Mouse (Mus musculus) mesoderm, embryonic 11.5 days (tissue): ENCODE results near the gene Cphx3.
"Not testable (repeated sequence)": the region's sequence is repeated elsewhere in the genome, so short reads cannot be mapped to it uniquely, and the experiment has no call there.

ENCODE experiments used
- DNase-seq: peaks from one replicate; pipeline ENCODE4 v3.0.0-alpha.2; 2012; ENCODE audit warnings: low read depth, low spot score

The Cphx3 gene

DNA sequence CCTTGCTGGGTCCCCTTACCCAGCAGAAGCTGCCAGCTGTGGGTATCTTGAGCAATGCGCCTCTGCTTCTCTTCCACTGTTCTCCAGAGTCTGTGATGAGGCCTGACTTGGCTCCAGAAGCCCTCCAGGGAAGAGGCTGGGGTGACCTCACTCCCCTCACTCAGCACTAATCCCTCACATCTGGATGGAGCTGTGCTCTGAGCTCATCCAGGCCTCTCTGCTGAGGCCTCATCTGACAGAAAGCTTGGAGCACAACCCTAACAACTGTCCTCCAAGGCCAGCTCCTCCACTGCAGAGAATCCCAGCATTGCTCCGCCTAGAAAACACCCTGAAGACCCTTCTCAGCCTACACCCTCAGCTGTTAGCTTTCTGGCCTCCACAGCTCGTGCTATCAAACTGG, 91.9 kb downstream of the Cphx3 start:
- DNase-seq = not testable (repeated sequence)

DNA sequence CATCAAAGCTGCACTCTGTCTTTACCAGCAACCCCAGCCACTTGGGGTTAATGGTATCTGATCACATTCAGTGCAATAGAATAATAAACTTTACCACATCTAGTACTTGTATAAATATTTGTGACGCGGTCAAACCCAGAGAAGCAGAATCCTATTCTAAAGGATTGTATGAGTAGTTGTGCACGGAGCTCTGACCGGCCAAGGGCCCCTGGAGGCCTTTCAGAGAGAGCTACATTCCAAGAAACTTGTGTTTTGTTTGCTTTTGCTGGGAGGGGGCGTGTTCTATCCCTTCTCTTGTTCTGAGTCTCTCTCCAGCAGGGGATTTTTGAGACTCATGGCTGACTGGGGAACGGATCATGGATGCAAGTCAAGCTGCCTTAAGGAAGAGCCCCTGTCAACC, 92.9 kb downstream of the Cphx3 start:
- not testable (repeated sequence) for DNase-seq

DNA sequence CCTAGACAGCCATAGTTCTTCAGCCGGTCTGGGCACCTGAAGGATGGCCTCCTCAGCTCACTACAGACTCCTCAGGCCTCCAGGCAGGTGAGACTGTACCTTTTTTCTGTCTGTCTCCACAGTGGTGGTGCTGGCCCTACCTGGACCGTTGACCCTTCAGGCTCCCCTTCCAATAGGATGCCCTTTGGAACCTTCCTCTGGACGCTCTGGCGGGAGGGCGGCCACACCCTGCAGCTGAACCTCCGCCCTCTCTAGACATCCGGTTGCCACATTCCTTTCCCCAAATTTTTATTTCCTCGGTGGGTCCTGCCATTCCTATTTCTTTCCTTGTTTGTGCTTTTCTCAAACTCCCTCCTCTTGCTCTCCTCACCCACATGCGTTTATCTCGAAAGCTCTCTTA, 99.6 kb downstream of the Cphx3 start:
- not testable (repeated sequence) for DNase-seq

DNA sequence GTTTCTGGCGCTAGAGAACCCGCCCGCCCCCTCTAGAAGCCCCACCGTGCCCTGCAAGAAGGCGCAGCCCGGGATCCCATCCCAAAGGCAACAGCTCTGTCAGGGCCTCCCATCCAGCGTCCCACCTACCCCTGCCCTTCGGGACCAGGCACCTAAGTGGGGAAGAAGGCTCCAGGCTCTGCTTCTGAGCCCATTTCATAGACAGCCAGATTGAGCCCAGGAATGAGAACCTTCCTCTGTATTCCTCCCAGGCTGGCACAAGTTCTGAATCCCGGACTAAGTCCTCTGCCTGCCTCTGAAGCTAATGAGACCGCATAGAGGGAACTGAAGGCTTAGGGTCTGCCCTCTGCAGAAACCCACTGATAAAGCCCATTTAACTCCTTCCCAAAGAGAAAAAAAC, 100.3 kb downstream of the Cphx3 start, which contains the start of gene Plac9b:
TSS of gene Plac9b (minus strand) at position 101 of the 400 bp plus-strand sequence.
- not testable (repeated sequence) for DNase-seq

DNA sequence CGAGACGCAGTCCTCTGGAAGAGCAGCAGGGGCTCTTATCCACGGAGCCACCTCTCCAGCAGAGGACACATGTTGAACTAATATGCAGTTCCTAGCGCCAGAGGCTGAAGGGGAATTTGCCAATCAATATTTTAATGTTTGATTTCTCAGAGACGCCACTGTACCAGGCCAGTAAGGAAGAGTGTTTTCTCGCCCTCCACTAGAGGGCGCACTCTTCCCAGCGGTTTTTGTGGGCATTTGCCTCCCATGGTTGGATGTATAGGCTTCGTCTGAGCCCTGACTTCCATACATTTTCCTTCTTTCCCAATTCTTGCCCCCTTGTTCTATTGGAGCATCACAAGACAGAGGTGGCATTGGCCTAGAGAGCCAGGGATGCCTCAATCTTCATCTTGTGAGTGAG, 104.5 kb downstream of the Cphx3 start:
- DNase-seq = not testable (repeated sequence)

DNA sequence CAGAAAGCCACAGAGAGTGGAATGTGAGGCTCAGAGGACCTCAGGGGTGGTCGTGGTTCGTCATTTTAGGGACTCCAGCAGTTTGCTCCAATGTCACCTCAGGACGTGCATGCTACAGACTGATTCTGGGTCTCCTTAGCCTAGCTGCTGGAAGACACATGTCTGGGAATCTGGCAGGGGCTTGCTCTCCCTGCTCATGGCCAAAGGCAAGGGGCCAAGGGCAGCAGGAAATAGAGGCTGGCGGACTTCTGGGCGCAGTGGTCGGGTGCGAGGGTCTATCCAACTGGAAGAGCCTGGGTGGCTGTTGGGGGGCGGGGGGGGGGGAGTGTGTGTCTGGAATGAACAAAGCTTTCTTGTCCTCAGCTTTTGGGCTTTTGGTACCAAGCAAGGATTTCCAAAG, 106.3 kb downstream of the Cphx3 start:
- DNase-seq = not testable (repeated sequence)

DNA sequence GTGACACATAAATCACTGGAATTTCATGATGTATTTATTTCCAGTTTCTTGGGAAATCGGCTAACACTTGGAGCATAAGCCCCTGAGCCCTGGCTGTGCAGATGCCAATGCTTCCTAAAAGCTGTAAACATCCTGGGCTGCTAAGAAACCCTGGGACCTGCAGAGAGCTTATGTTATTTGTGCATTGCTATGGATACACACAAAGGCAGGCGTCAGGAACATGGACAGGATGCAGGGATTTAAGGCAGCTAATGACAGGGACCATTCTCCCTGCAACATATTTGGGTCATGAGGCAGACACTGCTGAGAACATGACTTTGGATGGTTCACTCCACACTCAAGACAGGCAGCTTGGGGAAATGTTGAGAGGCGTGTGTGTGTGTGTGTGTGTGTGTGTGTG, 115.8 kb downstream of the Cphx3 start:
- not testable (repeated sequence) for DNase-seq

DNA sequence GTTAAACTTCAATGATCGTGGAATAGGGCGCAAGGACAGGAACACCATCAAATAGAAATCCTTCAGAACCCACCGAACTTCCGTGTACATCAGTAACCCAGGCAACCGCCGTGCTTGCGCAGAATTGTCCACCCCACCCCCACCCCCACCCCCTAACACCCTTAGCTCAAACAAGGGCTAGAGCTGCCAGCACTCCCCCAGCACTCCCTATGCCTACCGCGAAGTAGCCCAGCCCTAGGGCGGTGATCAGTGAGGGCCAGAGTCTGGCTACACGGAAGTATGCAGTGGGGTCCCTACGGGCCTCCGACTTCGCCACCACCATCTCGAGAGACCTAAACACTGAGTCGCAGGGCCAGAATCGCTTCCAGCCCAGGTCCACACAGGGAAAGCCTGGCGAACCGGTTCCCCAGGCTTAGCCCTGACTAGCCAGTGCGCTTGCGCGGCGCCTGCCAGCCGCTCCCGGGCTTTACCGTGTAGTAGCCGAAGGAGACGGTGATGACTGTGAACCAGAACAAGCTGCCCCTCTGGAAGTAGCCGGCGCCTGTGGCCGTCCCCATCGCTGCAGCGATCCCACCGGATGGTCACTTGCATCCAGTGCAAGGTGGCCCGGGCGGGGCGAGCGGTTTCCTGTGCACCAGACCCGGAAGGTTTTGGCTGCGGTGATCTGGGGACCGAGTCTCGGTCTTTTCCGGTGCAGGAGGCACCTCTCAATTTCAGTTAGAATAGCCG, 124.3 kb downstream of the Cphx3 start:
- DNase-seq = not testable (repeated sequence)

DNA sequence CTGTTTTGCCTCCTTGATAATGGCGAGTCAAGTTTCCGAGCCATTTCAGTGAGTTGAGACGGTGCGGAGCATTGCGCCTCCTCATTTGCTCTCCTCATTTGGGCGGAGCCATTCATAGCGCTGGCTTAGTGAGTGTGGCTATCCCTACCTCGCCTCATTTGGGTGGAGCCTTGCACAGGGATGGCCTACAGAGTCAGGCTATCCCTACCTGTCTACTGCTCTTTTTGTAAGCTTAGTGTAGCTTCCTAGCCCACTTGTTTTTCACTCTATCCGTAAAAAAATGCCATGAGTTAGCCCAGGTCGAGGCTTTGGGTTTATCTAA, 124.8 kb downstream of the Cphx3 start, which contains the start of gene Tmem254b:
TSS of gene Tmem254b (minus strand) at position 116 of the 322 bp plus-strand sequence.
- DNase-seq = not testable (repeated sequence)

DNA sequence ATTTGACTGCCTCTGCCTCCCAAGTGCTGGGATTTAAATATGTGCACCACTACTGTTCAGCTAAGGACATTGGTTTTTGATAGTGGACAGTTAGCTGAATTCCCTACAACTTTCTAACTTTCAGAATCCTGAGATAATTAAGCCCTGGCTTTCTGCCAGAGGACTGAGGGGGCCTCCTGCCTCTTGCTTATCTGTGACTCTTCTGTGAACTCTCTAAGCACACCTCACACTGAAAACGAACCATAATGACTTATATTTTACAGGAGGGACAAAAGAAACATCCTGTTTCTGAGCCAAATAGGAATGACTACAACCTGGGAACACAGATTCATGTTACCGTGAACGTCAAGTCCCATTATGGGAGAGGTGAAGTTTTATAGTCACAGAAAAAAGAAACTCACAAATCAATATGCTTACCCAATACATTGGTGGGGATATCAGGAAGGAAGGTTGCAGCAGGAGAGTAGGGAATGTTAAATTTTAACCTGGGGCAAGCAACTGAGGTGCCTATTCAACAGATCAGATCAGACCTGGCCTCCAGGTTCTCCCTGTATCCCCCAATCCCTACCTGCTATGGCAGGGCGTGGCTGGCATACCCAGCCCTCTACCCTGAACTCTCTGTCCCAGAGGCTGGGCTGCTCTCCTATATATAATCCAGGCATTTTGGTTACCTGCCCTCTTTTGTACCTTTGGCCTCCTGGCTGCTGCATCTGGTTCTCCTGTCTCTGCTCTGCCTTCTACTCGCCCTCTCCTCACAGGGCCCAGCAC, 134.3 kb downstream of the Cphx3 start:
- DNase-seq = not testable (repeated sequence)

DNA sequence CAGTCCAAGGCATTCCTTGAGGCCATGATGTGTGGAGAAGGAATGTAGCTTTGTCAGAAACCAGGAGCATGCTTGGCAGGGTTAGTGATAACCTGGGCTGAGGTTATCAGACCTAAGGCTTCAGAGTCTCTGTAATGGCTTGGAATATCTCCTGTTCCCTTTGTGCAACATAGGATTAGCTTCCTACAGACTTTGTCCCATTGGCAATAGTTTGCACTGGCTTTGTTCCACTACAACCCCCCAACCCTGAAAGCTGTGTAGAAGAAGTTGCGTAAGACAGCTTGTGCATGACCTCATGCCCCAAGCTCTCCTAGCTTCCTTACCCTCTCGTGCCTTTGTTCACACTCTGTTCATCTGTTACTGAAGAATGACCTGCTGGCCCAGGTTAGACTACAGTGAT, 155.1 kb downstream of the Cphx3 start:
- not testable (repeated sequence) for DNase-seq

DNA sequence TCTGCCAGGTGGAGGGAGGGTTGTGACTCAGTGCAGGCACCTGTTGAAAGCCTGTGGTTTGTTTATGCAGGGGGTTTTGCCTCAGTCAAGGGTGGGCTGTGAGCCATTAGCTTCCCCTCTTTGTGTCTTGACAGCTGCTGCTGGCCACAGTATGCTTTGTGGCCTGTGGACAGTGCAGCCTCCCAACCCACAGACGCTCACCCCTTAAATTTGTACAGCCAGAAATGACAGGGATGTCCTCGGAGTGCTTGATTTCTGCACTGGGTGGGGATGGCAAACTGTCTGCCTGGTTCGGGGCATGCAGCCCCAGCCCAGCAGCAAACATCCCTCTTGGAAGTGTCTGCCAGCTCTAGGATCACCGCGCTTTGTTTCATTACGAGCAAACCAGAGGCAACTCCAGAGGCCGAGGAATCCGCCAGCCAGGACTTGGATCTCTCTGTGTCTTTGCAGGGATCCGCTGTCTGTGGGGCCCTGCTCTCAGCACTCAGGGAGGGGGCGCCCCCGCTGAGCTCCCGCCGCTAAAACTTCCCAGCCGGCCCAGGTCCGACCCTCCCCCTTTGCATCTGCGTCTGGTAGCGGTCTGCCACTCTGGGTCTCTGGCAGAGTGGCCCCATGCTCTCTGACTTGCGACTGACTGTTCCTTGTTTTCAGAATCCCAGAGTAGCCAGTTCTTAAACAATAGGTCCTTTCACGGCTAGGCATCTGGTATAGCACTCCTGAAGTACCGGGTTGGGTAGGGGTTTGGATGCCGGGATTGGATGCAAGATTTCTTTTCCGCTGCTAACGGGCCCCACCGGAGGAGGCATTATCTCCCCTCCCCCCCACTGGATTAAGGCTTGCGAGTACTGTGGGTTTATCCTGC, 175.9 kb downstream of the Cphx3 start, which contains the start of gene Duxbl3:
TSS of gene Duxbl3 (plus strand) at position 207 of the 862 bp plus-strand sequence.
- DNase-seq = not testable (repeated sequence)

DNA sequence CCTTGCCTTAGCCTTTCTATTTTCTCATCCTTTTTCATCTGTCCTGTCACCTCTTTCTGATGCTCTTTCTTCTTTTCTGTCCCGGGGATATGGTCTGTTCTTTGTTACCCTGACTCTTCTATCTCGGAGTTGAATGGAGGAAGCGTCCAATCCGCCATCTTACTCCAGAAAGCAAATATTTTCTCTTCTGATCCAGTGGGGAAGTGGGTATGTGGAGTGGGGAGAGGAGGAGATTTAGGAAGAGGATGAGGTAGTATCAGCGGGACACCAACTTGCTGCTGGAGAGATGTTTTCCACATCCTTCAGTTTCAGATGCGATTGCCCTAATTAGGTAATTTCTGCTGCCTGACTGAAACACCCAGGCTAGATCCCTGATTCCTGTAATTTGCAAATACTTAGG, 176.6 kb downstream of the Cphx3 start:
- not testable (repeated sequence) for DNase-seq
